Mouse (Mus musculus): ENCODE measurements around the gene Ptges3l.
"Not testable (repeated sequence)": the region's sequence is repeated elsewhere in the genome, so short reads cannot be mapped to it uniquely, and the experiment has no call there.

Ptges3l gene

GRCm38 (mm10) chr11:101424925-101425813, at the start of gene Ptges3l, which contains the start of gene Rundc1:
Gene Ptges3l, minus strand, starts transcription at chr11:101425333.
Gene Rundc1, plus strand, starts transcription at chr11:101425085.
- in situ Hi-C loops (cut with MboI) = loop anchor here (25.0 kb wide), 1 partner anchor 862 kb away; the partner anchor contains the start of genes Atxn7l3 and Tmub2

- in situ Hi-C loops (cut with MboI) = no loop called here
Measured at GRCm38 (mm10) chr11:101474298-101474697, 49.2 kb upstream of the Ptges3l start.

GRCm38 (mm10) chr11:101473686-101474085, 48.6 kb upstream of the Ptges3l start:
- in situ Hi-C loops (cut with MboI) = not testable (repeated sequence)

- in situ Hi-C loops (cut with MboI) = no loop called here
Measured at GRCm38 (mm10) chr11:101472336-101472735, 47.2 kb upstream of the Ptges3l start.

GRCm38 (mm10) chr11:101471926-101472325, 46.8 kb upstream of the Ptges3l start:
- in situ Hi-C loops (cut with MboI) = no loop called here

- in situ Hi-C loops (cut with MboI) = no loop called here
Measured at GRCm38 (mm10) chr11:101470206-101470605, 45.1 kb upstream of the Ptges3l start.

- in situ Hi-C loops (cut with MboI) = no loop called here
Measured at GRCm38 (mm10) chr11:101469155-101469554, 44.0 kb upstream of the Ptges3l start.

GRCm38 (mm10) chr11:101468731-101469130, 43.6 kb upstream of the Ptges3l start:
- in situ Hi-C loops (cut with MboI) = no loop called here

GRCm38 (mm10) chr11:101468263-101468688, 43.1 kb upstream of the Ptges3l start:
- in situ Hi-C loops (cut with MboI) = no loop called here

- in situ Hi-C loops (cut with MboI) = no loop called here
Measured at GRCm38 (mm10) chr11:101467477-101468262, 42.5 kb upstream of the Ptges3l start.

- in situ Hi-C loops (cut with MboI) = not testable (repeated sequence)
Measured at GRCm38 (mm10) chr11:101466552-101466950, 41.4 kb upstream of the Ptges3l start.

GRCm38 (mm10) chr11:101465869-101466551, 40.9 kb upstream of the Ptges3l start, which contains the start of gene Vat1:
Gene Vat1, minus strand, starts transcription at chr11:101466230.
- in situ Hi-C loops (cut with MboI) = no loop called here

GRCm38 (mm10) chr11:101465101-101465868, 40.2 kb upstream of the Ptges3l start:
- in situ Hi-C loops (cut with MboI) = no loop called here

- in situ Hi-C loops (cut with MboI) = no loop called here
Measured at GRCm38 (mm10) chr11:101464211-101465100, 39.3 kb upstream of the Ptges3l start, which contains the start of gene Rnd2. Gene Rnd2, plus strand, starts transcription at chr11:101464999.

- in situ Hi-C loops (cut with MboI) = no loop called here
Measured at GRCm38 (mm10) chr11:101462583-101463440, 37.7 kb upstream of the Ptges3l start.

- in situ Hi-C loops (cut with MboI) = no loop called here
Measured at GRCm38 (mm10) chr11:101462141-101462540, 37.0 kb upstream of the Ptges3l start.

GRCm38 (mm10) chr11:101460321-101460720, 35.2 kb upstream of the Ptges3l start:
- in situ Hi-C loops (cut with MboI) = no loop called here

- in situ Hi-C loops (cut with MboI) = no loop called here
Measured at GRCm38 (mm10) chr11:101459716-101460115, 34.6 kb upstream of the Ptges3l start.

- in situ Hi-C loops (cut with MboI) = no loop called here
Measured at GRCm38 (mm10) chr11:101458217-101458616, 33.1 kb upstream of the Ptges3l start.

All from mature B cell (primary cell).